Mouse (Mus musculus) CD4-positive naive resting alpha-beta T cell, adult 57 days (primary cell): ENCODE data around the gene Cyp2a5. TPM values are rescaled to one million over a fixed set of nuclear protein-coding genes. Genes with fewer than 3 reads are reported as not detected.

Experiments used
- total RNA-seq: library from RNA; stranded (reverse); gene quantifications from one replicate; pipeline ENCODE4 v1.2.4, GENCODE M21; 2023

The Cyp2a5 gene
- total RNA-seq: not detected

GRCm38 (mm10) chr7:26835059-26835458, at the start of gene Cyp2a5:
TSS of gene Cyp2a5 (plus strand) at chr7:26835305.

GRCm38 (mm10) chr7:26808592-26808991, 26.5 kb upstream of the Cyp2a5 start, which contains the start of gene Cyp2g1:
TSS of gene Cyp2g1 (plus strand) at chr7:26808892.

Other genes starting within 250 kb of the Cyp2a5 start
- gene Vmn1r185, start 216.8 kb upstream of the Cyp2a5 start, total RNA-seq: not detected
- gene Cyp2b23, start 148.9 kb upstream of the Cyp2a5 start, total RNA-seq: not detected
- not detected for gene Cyp2b19, start 78.2 kb upstream of the Cyp2a5 start, total RNA-seq
- gene Cyp2g1, start 26.4 kb upstream of the Cyp2a5 start, total RNA-seq: not detected
- gene Cyp2a22, start 104.1 kb downstream of the Cyp2a5 start, total RNA-seq: not detected
- gene Cyp2a12, start 193.8 kb downstream of the Cyp2a5 start, total RNA-seq: not detected